In genomic region chr11:6769437-6769765, GRCm38 (mm10) we compare ENCODE assay signal across 9 mouse cellular contexts.
"Had no signal": no experiment of that assay in that cellular context is flagged by ENCODE, and none has a peak within 500 bp of the region (broad histone marks: within the 10 kb centered on the region; RNA-seq: fewer than 3 reads in every experiment).

No protein-coding gene starts in this region.

- ATAC-seq: liver, postnatal 0 days had no signal

- H3K9me3 ChIP-seq: kidney, embryonic 15.5 days; limb, embryonic 12.5 days; limb, embryonic 15.5 days; midbrain, embryonic 12.5 days had no signal

- H3K36me3 ChIP-seq: kidney, embryonic 15.5 days; limb, embryonic 12.5 days; limb, embryonic 15.5 days; midbrain, embryonic 12.5 days had no signal

- H3K4me3 ChIP-seq: kidney, embryonic 15.5 days; limb, embryonic 12.5 days; limb, embryonic 15.5 days; megakaryocyte, embryonic 14.5 days; midbrain, embryonic 12.5 days had no signal

- H3K27ac ChIP-seq: kidney, embryonic 15.5 days; limb, embryonic 12.5 days; limb, embryonic 15.5 days; liver, embryonic 14.5 days; midbrain, embryonic 12.5 days had no signal

- H3K9ac ChIP-seq: kidney, embryonic 15.5 days; limb, embryonic 12.5 days; limb, embryonic 15.5 days; liver, embryonic 14.5 days; liver, postnatal 0 days; lung, embryonic 14.5 days; midbrain, embryonic 12.5 days had no signal

- H3K4me2 ChIP-seq: kidney, embryonic 15.5 days; limb, embryonic 12.5 days; limb, embryonic 15.5 days; liver, embryonic 11.5 days; lung, embryonic 14.5 days; midbrain, embryonic 12.5 days had no signal

- H3K4me1 ChIP-seq: limb, embryonic 12.5 days; limb, embryonic 15.5 days; midbrain, embryonic 12.5 days had no signal

- H3K27me3 ChIP-seq: kidney, embryonic 15.5 days; limb, embryonic 12.5 days; limb, embryonic 15.5 days had no signal
